Mouse (Mus musculus): ENCODE data around the gene Il11.
"Not testable (repeated sequence)": the region's sequence is repeated elsewhere in the genome, so short reads cannot be mapped to it uniquely, and the experiment has no call there.

Il11 gene

GRCm38 (mm10) chr7:4782759-4783158 lies at the start of gene Il11, which contains the start of gene Tmem190:
Il11 (minus strand) TSS chr7:4782859.
Tmem190 (plus strand) TSS chr7:4782937.
- no peak for DNase-seq (ENCODE audit: inconsistent ontology term)

DNA sequence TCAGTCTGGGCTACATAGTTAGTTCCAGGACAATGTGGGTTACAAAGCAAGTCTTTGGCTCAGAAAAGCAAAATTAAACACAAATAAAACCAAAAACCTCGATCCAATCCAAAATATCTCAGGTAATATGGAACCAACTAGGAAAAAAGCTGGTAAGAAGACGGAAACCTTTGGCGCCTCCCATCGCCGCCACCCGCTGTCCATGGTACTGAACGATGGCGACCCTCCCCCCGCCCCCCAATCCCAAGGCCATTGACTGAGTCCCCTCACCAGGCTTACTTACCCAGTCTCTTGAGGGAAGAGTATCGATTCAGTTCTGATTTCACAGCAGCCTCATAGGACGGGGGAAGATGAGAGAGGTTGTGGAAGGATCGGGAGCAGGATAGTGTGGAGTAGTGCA lies 47.8 kb upstream of the Il11 start:
- DNase-seq (ENCODE audit: inconsistent ontology term) = no peak

DNA sequence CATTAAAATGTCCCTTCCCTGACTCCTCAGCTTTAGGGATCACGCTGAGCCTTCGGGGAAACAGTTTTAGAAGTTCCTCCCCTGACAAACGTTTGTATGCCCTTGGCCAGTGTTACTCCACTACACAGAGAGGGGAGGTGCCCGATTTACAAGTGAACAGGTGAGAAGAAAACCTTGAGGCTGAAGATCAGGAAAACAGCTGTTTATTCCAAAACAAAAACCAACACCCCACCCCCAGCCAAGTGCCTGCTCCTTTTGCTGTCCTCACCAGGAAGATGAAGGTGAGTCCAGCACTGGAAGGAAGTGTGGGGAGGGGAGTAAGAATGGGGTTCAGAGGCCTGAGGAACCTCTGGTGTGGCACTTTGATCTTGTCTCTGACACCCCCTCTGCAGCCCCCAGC lies 42.7 kb upstream of the Il11 start:
- DNase-seq (ENCODE audit: inconsistent ontology term) = no peak

DNA sequence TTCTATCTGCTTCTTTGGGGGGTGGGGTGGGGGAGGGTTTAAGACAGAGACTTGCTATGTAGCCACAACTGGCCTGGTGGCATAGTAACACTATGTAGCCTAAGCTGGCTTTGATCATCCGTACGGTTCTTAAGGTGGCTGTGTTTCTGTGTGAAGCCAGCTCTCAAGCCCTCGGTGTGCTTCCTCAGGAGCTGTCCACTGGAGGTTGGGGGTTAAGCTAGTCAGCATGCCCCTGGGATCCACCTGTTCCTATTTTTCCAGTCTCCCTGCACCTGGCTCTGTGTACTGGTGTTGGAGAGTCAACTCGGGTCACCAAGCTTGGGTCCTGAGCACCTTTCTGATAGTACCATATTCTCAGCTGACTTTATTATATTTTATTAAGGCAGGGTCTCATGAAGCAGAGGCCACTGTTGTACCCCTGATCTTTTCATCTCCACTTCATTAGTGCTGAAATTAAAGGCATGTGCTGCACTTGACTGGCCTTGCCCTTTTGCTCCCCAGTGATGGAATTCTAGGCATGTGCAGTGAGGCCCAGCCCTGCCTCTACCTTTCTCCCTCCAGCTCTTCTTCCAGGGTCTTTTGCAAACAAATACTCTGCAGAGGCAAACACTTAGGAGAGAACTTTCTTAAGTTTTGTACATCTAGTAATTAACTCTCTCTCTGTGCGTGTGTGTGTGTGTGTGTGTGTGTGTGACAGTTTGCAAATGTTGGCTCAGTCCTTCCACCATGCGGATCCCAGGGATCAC lies 39.7 kb upstream of the Il11 start:
- no peak for DNase-seq (ENCODE audit: inconsistent ontology term)

DNA sequence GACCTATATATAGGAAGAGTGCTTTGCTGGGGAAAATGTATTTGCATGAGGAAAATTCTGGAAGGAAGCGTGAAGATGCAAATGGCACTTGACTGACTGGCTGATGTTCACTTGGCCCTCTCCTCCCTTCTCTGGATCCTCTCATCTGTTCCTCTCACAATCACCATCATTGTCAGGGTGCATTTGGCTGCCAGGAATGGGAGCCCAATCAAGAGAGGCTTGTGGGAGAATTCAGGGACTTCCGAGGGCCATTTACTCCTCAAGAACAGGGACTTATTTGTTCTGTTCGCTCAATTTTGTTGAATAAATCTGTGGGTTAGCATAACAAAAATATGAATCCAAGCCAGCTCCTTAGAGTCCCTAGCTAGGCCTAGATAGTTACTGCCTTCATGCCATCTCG lies 39.0 kb upstream of the Il11 start:
- peak; percentile 63 for DNase-seq (ENCODE audit: inconsistent ontology term)

GRCm38 (mm10) chr7:4820925-4821324 lies 38.3 kb upstream of the Il11 start:
- not testable (repeated sequence) for DNase-seq (ENCODE audit: inconsistent ontology term)

DNA sequence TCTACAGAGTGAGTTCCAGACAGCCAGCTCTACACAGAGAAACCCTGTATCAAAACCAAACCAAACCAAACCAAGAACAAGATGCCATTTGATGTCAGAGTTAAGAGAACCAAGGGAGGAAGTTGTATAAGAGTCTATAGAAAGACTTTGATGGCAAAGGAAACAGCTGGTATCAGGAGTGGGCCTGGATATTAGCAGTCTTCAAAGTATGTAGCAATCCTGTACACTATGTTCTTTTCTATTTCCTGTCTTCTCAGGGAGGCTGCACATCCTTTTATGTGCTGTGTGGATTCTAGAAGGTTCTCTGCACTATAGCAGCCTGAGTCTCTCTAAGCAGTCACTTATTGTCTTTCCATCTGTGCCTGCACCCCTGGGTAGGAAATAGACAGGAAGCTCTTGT lies 33.9 kb upstream of the Il11 start:
- DNase-seq (ENCODE audit: inconsistent ontology term) = no peak

DNA sequence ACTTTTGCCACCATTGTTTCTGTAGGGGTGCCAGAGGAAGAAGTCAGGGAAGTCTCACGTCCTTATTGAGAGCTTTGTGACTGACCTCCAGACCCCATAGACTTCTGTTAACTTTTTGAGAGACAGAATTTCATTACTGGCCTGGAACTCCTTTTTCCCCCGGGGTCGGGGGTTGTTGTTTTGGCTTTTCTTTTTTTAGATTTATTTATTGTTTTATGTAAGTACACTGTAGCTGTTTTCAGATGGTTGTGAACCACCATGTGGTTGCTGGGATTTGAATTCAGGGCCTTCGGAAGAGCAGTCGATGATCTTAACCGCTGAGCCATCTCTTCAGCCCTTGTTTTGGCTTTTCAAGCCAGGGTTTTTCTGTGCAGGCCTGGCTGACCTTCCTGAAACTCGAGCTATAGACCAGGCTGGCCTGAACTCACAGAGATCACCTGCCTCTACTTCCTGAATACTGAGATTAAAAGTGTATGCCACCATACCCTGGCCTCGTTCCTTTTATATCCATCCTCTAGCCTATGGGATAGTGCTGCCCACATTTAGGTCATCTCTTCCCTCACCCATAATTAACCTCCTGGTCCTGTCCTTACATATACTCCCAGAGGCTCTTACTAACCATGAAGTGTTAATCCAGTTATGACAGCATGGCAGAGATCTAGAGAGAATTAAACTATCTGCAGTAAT lies 30.6 kb upstream of the Il11 start:
- no peak for DNase-seq (ENCODE audit: inconsistent ontology term)

- peak; percentile 100 for DNase-seq (ENCODE audit: inconsistent ontology term)
Measured at GRCm38 (mm10) chr7:4812303-4813104, 29.8 kb upstream of the Il11 start, which contains the start of gene Ube2s. Ube2s (minus strand) TSS chr7:4812590.

DNA sequence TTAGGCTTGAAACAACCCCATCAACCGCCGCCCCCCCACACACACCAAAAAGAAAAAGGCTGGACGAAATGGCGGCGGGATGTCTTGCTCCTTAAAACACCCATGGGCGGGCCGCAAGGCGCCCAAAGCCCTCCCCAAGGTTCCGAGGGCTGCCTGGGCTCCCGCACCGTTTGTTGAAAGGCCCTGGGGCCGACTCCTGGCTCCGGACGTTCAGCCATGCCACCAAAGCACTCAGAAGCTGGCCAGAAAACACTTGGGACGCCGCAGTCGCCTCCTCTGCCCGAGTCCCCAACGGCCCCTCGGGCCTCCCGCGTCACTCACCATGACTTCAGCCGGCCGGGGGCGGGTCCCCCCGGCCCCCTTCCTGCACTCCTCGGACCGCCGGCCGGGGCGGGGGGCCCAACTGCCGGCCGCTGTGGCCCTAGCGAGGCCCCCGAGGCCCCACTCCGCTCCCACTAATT lies 29.2 kb upstream of the Il11 start:
- DNase-seq (ENCODE audit: inconsistent ontology term) = peak; percentile 63

DNA sequence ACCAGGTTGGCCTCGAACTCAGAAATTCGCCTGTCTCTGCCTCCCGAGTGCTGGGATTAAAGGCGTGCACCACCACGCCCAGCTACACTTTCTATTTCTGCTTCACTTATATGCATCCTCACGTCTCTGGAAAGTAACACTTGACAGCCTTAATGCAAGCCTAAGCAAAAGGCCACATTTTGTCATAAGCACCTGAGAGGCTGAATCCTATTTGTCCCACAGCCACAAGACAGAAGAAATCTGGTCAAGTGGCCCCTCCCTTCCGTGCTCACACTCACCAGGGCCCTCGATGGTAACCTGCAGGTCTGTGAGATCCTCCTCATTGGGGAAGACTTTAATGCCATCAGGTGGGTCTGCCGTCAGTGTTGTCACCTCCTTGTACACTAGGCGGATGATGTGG lies 28.5 kb upstream of the Il11 start:
- not testable (repeated sequence) for DNase-seq (ENCODE audit: inconsistent ontology term)

- DNase-seq (ENCODE audit: inconsistent ontology term) = no peak
Measured at GRCm38 (mm10) chr7:4806716-4807115, 24.1 kb upstream of the Il11 start.

DNA sequence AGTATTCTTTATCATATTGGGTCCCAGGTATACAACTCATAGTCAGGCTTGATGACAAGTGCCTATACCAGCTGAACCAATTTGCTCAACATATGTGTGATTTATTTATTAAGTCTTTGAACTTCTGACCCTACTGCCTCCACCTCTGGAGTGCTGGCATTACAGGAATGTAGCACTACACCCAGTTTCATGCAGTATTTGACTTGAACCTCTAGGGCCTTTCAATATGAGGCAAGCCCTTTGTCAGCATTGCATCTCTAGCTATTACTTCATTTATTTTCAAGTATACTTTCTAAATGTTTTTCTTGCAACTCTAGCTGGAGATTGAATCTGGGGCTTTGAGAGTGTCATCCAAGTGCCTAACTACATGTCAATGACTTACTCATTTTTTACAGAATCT lies 19.6 kb upstream of the Il11 start:
- DNase-seq (ENCODE audit: inconsistent ontology term) = no peak

- DNase-seq (ENCODE audit: inconsistent ontology term) = peak; percentile 54
Measured at GRCm38 (mm10) chr7:4795767-4796433, 13.2 kb upstream of the Il11 start.

- no peak for DNase-seq (ENCODE audit: inconsistent ontology term)
Measured at GRCm38 (mm10) chr7:4794631-4795168, 12.0 kb upstream of the Il11 start.

- no peak for DNase-seq (ENCODE audit: inconsistent ontology term)
Measured at GRCm38 (mm10) chr7:4793674-4794073, 11.0 kb upstream of the Il11 start.

DNA sequence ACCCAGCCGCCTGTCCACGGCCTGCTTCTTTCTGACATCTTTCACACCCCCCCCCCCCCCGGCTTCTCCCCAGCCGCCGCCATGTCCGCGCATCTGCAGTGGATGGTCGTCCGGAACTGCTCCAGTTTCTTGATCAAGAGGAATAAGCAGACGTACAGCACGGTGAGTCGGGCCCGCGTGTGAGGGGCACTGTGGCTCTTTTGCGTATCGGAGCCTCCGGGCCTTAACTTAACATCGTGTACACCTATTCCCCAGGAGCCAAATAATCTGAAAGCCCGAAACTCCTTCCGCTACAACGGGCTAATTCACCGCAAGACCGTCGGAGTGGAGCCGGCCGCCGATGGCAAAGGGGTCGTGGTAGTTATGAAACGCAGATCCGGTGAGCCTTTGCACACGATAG lies 10.6 kb upstream of the Il11 start:
- not testable (repeated sequence) for DNase-seq (ENCODE audit: inconsistent ontology term)

- peak; percentile 97 for DNase-seq (ENCODE audit: inconsistent ontology term)
Measured at GRCm38 (mm10) chr7:4792278-4793212, 9.9 kb upstream of the Il11 start, which contains the start of gene Rpl28. Rpl28 (plus strand) TSS chr7:4792874.

DNA sequence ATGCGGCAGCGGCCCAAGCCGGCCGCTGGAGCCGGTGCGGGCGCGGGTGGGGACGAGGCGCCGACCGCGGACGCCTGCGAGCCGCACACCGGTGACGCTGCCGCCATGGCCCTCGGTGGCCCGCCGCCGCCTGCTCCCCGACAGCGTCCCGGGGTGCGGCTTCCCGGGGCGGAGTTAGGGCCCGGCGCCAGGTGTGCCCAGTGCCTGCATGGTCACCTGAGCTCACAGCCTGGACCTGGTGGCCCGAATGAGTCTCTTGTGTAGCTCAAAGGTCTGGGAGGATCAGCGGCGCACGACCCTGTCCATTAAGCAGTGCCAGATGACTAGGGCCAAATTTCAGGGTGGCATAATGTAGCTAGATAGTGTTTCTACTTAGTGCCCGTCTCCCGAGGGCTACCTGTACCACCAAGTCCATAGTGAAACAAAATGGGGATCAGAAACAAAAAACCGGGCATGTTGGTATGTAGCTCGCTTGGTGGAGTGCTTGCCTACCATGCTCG lies 6.8 kb upstream of the Il11 start, which contains the start of gene Tmem238:
Gene Tmem238 (minus strand): TSS at position 221 of the 500 bp plus-strand sequence.
- DNase-seq (ENCODE audit: inconsistent ontology term) = no peak
